Mouse (Mus musculus): ENCODE results near the gene Nubp1. TPM values are rescaled to one million over a fixed set of nuclear protein-coding genes. Genes with fewer than 3 reads are reported as not detected.

Gene Nubp1
- polyA plus RNA-seq, 2 experiments: 46.1 to 59.0 TPM

GRCm38 (mm10) chr16:10416866-10417265 is 5.1 kb downstream of the Nubp1 start:
- Histone ChIP-seq H3K4me2 (replicated peaks; ENCODE audit: low read depth, low read length, severe bottlenecking) (no peak overlapping the region), H3K9me3 (ENCODE audit: control insufficient read depth, low read length) (no peaks in the 10 kb centered on the region), H3K27ac (replicated peaks; ENCODE audit: low read depth, low read length) (no peak overlapping the region), H3K9ac (ENCODE audit: low read depth, low read length, severe bottlenecking) (no peak overlapping the region), H3K36me3 (ENCODE audit: control insufficient read depth, insufficient read depth, low read length) (peaks cover 79% of the 10 kb centered on the region), H3K4me3 (replicated peaks; ENCODE audit: low read length) (no peak overlapping the region), H3K4me1 (ENCODE audit: control insufficient read depth, insufficient read depth, low read length) (peaks cover 6% of the 10 kb centered on the region), H3K27me3 (ENCODE audit: control insufficient read depth, insufficient read depth, low read length) (no peaks in the 10 kb centered on the region)
- 95% methylated on average over 4 of the region's 4 CpGs for WGBS
- ATAC-seq (ENCODE audit: low FRiP score, low read depth): no peak
- TF ChIP-seq POLR2A (IDR thresholded peaks at IDR 0.05; ENCODE audit: borderline replicate concordance, extremely low read depth, insufficient read depth, insufficient read length): no peak
- no peak for DNase-seq (ENCODE audit: low spot score)

GRCm38 (mm10) chr16:10417723-10418259 is 6.0 kb downstream of the Nubp1 start:
- 95% methylated on average over 9 of the region's 9 CpGs for WGBS
- Histone ChIP-seq H3K36me3 (ENCODE audit: control insufficient read depth, insufficient read depth, low read length) (peaks cover 88% of the 10 kb centered on the region), H3K4me2 (replicated peaks; ENCODE audit: low read depth, low read length, severe bottlenecking) (no peak overlapping the region), H3K4me1 (ENCODE audit: control insufficient read depth, insufficient read depth, low read length) (peaks cover under 1% of the 10 kb centered on the region; the same call in 1 of the 2 replicates), H3K9ac (ENCODE audit: low read depth, low read length, severe bottlenecking) (no peak overlapping the region), H3K4me3 (replicated peaks; ENCODE audit: low read length) (no peak overlapping the region), H3K27ac (replicated peaks; ENCODE audit: low read depth, low read length) (no peak overlapping the region), H3K27me3 (ENCODE audit: control insufficient read depth, insufficient read depth, low read length) (no peaks in the 10 kb centered on the region), H3K9me3 (ENCODE audit: control insufficient read depth, low read length) (no peaks in the 10 kb centered on the region)
- TF ChIP-seq POLR2A (IDR thresholded peaks at IDR 0.05; ENCODE audit: borderline replicate concordance, extremely low read depth, insufficient read depth, insufficient read length): no peak
- ATAC-seq (ENCODE audit: low FRiP score, low read depth) (no peak), DNase-seq (ENCODE audit: low spot score) (no peak)

GRCm38 (mm10) chr16:10420447-10421054 is 8.8 kb downstream of the Nubp1 start:
- no peaks in the 10 kb centered on the region for H3K27me3 ChIP-seq (ENCODE audit: control insufficient read depth, insufficient read depth, low read length)
- 95% methylated on average over 9 of the region's 9 CpGs for WGBS
- H3K9me3 ChIP-seq (ENCODE audit: control insufficient read depth, low read length): no peaks in the 10 kb centered on the region
- H3K36me3 ChIP-seq (ENCODE audit: control insufficient read depth, insufficient read depth, low read length): peaks cover 90% of the 10 kb centered on the region
- ATAC-seq (ENCODE audit: low FRiP score, low read depth): no peak
- no peak overlapping the region for H3K9ac ChIP-seq (ENCODE audit: low read depth, low read length, severe bottlenecking)
- no peak overlapping the region for H3K4me3 ChIP-seq (replicated peaks; ENCODE audit: low read length)
- H3K27ac ChIP-seq (replicated peaks; ENCODE audit: low read depth, low read length): no peak overlapping the region
- no peaks in the 10 kb centered on the region for H3K4me1 ChIP-seq (ENCODE audit: control insufficient read depth, insufficient read depth, low read length)
- no peak for TF ChIP-seq POLR2A (IDR thresholded peaks at IDR 0.05; ENCODE audit: borderline replicate concordance, extremely low read depth, insufficient read depth, insufficient read length)
- no peak for DNase-seq (ENCODE audit: low spot score)
- H3K4me2 ChIP-seq (replicated peaks; ENCODE audit: low read depth, low read length, severe bottlenecking): no peak overlapping the region

GRCm38 (mm10) chr16:10431911-10432310 is 20.2 kb downstream of the Nubp1 start:
- Histone ChIP-seq H3K4me3 (replicated peaks; ENCODE audit: low read length) (no peak overlapping the region), H3K9ac (ENCODE audit: low read depth, low read length, severe bottlenecking) (no peak overlapping the region), H3K9me3 (ENCODE audit: control insufficient read depth, low read length) (no peaks in the 10 kb centered on the region), H3K4me2 (replicated peaks; ENCODE audit: low read depth, low read length, severe bottlenecking) (no peak overlapping the region), H3K27ac (replicated peaks; ENCODE audit: low read depth, low read length) (no peak overlapping the region), H3K4me1 (ENCODE audit: control insufficient read depth, insufficient read depth, low read length) (no peaks in the 10 kb centered on the region), H3K36me3 (ENCODE audit: control insufficient read depth, insufficient read depth, low read length) (peaks cover 7% of the 10 kb centered on the region), H3K27me3 (ENCODE audit: control insufficient read depth, insufficient read depth, low read length) (no peaks in the 10 kb centered on the region)
- 65% methylated on average over 1 of the region's 1 CpGs for WGBS
- DNase-seq (ENCODE audit: low spot score) (no peak), ATAC-seq (ENCODE audit: low FRiP score, low read depth) (no peak)
- TF ChIP-seq POLR2A (IDR thresholded peaks at IDR 0.05; ENCODE audit: borderline replicate concordance, extremely low read depth, insufficient read depth, insufficient read length): no peak

- 79% methylated on average over 4 of the region's 4 CpGs for whole genome bisulfite sequencing
- TF ChIP-seq POLR2A (IDR thresholded peaks at IDR 0.05; ENCODE audit: borderline replicate concordance, extremely low read depth, insufficient read depth, insufficient read length): no peak
Observed at GRCm38 (mm10) chr16:10432387-10432786, 20.6 kb downstream of the Nubp1 start.

More at GRCm38 (mm10) chr16:10432387-10432786, 20.6 kb downstream of the Nubp1 start:
- no peak overlapping the region for H3K27ac ChIP-seq (replicated peaks; ENCODE audit: low read depth, low read length)
- no peaks in the 10 kb centered on the region for H3K9me3 ChIP-seq (ENCODE audit: control insufficient read depth, low read length)
- ATAC-seq (ENCODE audit: low FRiP score, low read depth) (no peak), DNase-seq (ENCODE audit: low spot score) (no peak)
- no peak overlapping the region for H3K4me2 ChIP-seq (replicated peaks; ENCODE audit: low read depth, low read length, severe bottlenecking)
- peaks cover 2% of the 10 kb centered on the region; the same call in 1 of the 2 replicates for H3K36me3 ChIP-seq (ENCODE audit: control insufficient read depth, insufficient read depth, low read length)
- H3K27me3 ChIP-seq (ENCODE audit: control insufficient read depth, insufficient read depth, low read length): no peaks in the 10 kb centered on the region
- H3K4me3 ChIP-seq (replicated peaks; ENCODE audit: low read length): no peak overlapping the region
- H3K9ac ChIP-seq (ENCODE audit: low read depth, low read length, severe bottlenecking): no peak overlapping the region
- H3K4me1 ChIP-seq (ENCODE audit: control insufficient read depth, insufficient read depth, low read length): no peaks in the 10 kb centered on the region
